Mouse (Mus musculus): ENCODE results near the gene Cdk17. TPM values are rescaled to one million over a fixed set of nuclear protein-coding genes. Genes with fewer than 3 reads are reported as not detected.

Cdk17 gene
- polyA plus RNA-seq, 1 experiment from 2014 or later = 39.7 TPM

- WGBS = 73% methylated on average over 7 of the region's 7 CpGs
- Histone ChIP-seq H3K9me3 (ENCODE audit: control insufficient read depth, low read length) (no peaks in the 10 kb centered on the region), H3K4me2 (ENCODE audit: low read depth) (no peak overlapping the region), H3K36me3 (ENCODE audit: control insufficient read depth, insufficient read depth, low read length) (peaks cover 5% of the 10 kb centered on the region), H3K27me3 (ENCODE audit: control insufficient read depth, insufficient read depth, low read length) (no peaks in the 10 kb centered on the region), H3K4me3 (ENCODE audit: low read depth, low read length) (no peak overlapping the region), H3K9ac (ENCODE audit: low read length) (no peak overlapping the region), H3K27ac (ENCODE audit: low read depth, low read length) (no peak overlapping the region), H3K4me1 (ENCODE audit: control insufficient read depth, insufficient read depth, low read length) (0 out of 2 replicates have a peak, but pooled peaks cover 3% of the 10 kb centered on the region)
- DNase-seq (ENCODE audit: low spot score) (no peak), ATAC-seq (ENCODE audit: insufficient read depth, low FRiP score, low TSS enrichment) (no peak)
These were observed 120.4 kb downstream of the Cdk17 start for GRCm38 (mm10) chr10:93281092-93281491.

DNA sequence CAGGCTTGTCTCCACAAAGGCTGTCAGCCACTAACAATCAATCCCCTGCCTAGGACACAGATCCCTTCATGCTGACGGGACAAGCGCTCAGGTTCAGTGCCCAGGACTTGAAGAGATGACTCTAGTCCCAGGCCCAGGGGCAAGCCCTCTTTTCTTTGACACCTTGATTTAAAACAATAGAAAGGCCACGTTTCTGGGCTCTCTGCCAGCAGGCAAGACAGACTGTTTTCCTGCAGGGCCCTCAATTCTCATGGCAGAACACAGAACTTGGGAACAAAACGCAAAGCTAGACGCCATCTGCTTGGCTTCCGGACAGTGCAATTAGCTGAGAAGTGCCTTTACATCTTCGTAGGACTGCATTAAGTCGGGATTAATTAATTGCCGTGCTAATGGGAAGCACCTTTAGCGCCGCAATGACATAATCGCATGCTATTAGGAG is 121.9 kb downstream of the Cdk17 start:
- Histone ChIP-seq H3K36me3 (ENCODE audit: control insufficient read depth, insufficient read depth, low read length) (peaks cover 5% of the 10 kb centered on the region), H3K4me2 (ENCODE audit: low read depth) (no peak overlapping the region), H3K9me3 (ENCODE audit: control insufficient read depth, low read length) (no peaks in the 10 kb centered on the region), H3K9ac (ENCODE audit: low read length) (no peak overlapping the region), H3K27me3 (ENCODE audit: control insufficient read depth, insufficient read depth, low read length) (no peaks in the 10 kb centered on the region), H3K4me1 (ENCODE audit: control insufficient read depth, insufficient read depth, low read length) (no peaks in the 10 kb centered on the region), H3K4me3 (ENCODE audit: low read depth, low read length) (no peak overlapping the region), H3K27ac (ENCODE audit: low read depth, low read length) (no peak overlapping the region)
- DNase-seq (ENCODE audit: low spot score) (no peak), ATAC-seq (ENCODE audit: insufficient read depth, low FRiP score, low TSS enrichment) (no peak)
- whole genome bisulfite sequencing = 64% methylated on average over 12 of the region's 12 CpGs

DNA sequence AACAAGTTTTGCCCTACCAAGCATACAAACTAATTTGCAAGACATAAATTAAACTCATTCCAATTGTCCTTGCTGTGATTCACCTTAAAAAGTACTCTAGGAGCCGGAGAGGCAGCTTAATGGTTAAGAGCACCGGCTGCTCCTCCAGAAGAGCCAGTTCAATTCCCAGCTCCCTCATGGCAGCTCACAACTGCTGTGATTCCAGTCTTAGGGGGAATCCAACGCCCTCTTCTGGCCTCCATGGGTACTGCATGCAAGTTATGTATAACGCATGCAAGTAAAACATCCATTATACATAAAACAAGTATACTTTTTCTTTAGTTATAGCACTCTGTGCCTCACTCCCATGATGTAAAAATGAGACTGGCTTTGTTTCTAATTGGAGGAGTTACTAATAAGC is 122.6 kb downstream of the Cdk17 start:
- 73% methylated on average over 4 of the region's 4 CpGs for WGBS
- peaks cover 5% of the 10 kb centered on the region for H3K36me3 ChIP-seq (ENCODE audit: control insufficient read depth, insufficient read depth, low read length)
- no peak overlapping the region for H3K27ac ChIP-seq (ENCODE audit: low read depth, low read length)
- H3K9me3 ChIP-seq (ENCODE audit: control insufficient read depth, low read length) = no peaks in the 10 kb centered on the region
- DNase-seq (ENCODE audit: low spot score) (no peak), ATAC-seq (ENCODE audit: insufficient read depth, low FRiP score, low TSS enrichment) (no peak)
- no peak overlapping the region for H3K4me2 ChIP-seq (ENCODE audit: low read depth)
- no peak overlapping the region for H3K9ac ChIP-seq (ENCODE audit: low read length)
- no peaks in the 10 kb centered on the region for H3K27me3 ChIP-seq (ENCODE audit: control insufficient read depth, insufficient read depth, low read length)
- no peak overlapping the region for H3K4me3 ChIP-seq (ENCODE audit: low read depth, low read length)
- H3K4me1 ChIP-seq (ENCODE audit: control insufficient read depth, insufficient read depth, low read length) = no peaks in the 10 kb centered on the region

- Histone ChIP-seq H3K4me3 (ENCODE audit: low read depth, low read length) (no peak overlapping the region), H3K9me3 (ENCODE audit: control insufficient read depth, low read length) (no peaks in the 10 kb centered on the region), H3K36me3 (ENCODE audit: control insufficient read depth, insufficient read depth, low read length) (peaks cover 5% of the 10 kb centered on the region), H3K4me2 (ENCODE audit: low read depth) (no peak overlapping the region), H3K27ac (ENCODE audit: low read depth, low read length) (no peak overlapping the region), H3K27me3 (ENCODE audit: control insufficient read depth, insufficient read depth, low read length) (no peaks in the 10 kb centered on the region), H3K9ac (ENCODE audit: low read length) (no peak overlapping the region), H3K4me1 (ENCODE audit: control insufficient read depth, insufficient read depth, low read length) (no peaks in the 10 kb centered on the region)
- DNase-seq (ENCODE audit: low spot score) (no peak), ATAC-seq (ENCODE audit: insufficient read depth, low FRiP score, low TSS enrichment) (no peak)
- WGBS = 84% methylated on average over 5 of the region's 5 CpGs
These were observed 124.8 kb downstream of the Cdk17 start for GRCm38 (mm10) chr10:93285489-93285888.

DNA sequence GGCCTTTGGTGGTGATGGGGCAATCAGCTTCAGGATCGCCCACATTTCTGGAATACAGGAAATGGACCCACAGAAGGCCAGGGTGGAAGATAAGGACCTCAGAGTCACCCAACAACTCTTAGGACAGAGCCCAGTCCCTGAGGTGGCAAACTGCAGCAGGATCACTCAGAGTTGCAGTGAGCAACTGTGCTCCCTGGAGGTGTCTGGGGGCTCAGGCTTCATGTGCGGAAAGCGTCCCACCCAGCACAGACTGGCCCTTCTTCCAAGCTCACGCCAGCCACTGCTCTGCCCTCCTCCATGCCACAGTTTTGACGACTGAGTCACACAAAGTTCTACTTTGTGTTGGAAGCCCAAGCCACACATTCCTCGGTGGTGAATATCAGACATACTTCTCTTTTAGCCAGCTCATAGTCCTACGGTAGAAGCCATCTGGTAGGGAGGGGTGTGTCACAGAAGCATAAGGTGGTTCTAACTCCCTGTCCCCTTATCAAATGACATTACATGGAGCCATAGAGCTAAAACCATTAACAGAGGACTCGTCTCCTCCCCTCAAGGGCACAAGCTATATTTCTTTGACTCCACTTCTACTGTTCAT is 127.0 kb downstream of the Cdk17 start:
- WGBS = 90% methylated on average over 8 of the region's 8 CpGs
- Histone ChIP-seq H3K9me3 (ENCODE audit: control insufficient read depth, low read length) (no peaks in the 10 kb centered on the region), H3K4me2 (ENCODE audit: low read depth) (no peak overlapping the region), H3K36me3 (ENCODE audit: control insufficient read depth, insufficient read depth, low read length) (peaks cover 5% of the 10 kb centered on the region), H3K4me1 (ENCODE audit: control insufficient read depth, insufficient read depth, low read length) (no peaks in the 10 kb centered on the region; the same call in 1 of the 2 replicates), H3K9ac (ENCODE audit: low read length) (no peak overlapping the region), H3K4me3 (ENCODE audit: low read depth, low read length) (no peak overlapping the region), H3K27me3 (ENCODE audit: control insufficient read depth, insufficient read depth, low read length) (no peaks in the 10 kb centered on the region), H3K27ac (ENCODE audit: low read depth, low read length) (no peak overlapping the region)
- ATAC-seq (ENCODE audit: insufficient read depth, low FRiP score, low TSS enrichment) (no peak), DNase-seq (ENCODE audit: low spot score) (no peak)

GRCm38 (mm10) chr10:93288336-93288735 is 127.7 kb downstream of the Cdk17 start:
- Histone ChIP-seq H3K4me2 (ENCODE audit: low read depth) (no peak overlapping the region), H3K27me3 (ENCODE audit: control insufficient read depth, insufficient read depth, low read length) (no peaks in the 10 kb centered on the region), H3K9ac (ENCODE audit: low read length) (no peak overlapping the region), H3K27ac (ENCODE audit: low read depth, low read length) (no peak overlapping the region), H3K9me3 (ENCODE audit: control insufficient read depth, low read length) (no peaks in the 10 kb centered on the region), H3K36me3 (ENCODE audit: control insufficient read depth, insufficient read depth, low read length) (peaks cover 5% of the 10 kb centered on the region), H3K4me1 (ENCODE audit: control insufficient read depth, insufficient read depth, low read length) (no peaks in the 10 kb centered on the region; the same call in 1 of the 2 replicates), H3K4me3 (ENCODE audit: low read depth, low read length) (no peak overlapping the region)
- WGBS = 91% methylated on average over 4 of the region's 4 CpGs
- no peak for ATAC-seq (ENCODE audit: insufficient read depth, low FRiP score, low TSS enrichment)
- no peak for DNase-seq (ENCODE audit: low spot score)

GRCm38 (mm10) chr10:93289404-93289803 is 128.7 kb downstream of the Cdk17 start:
- DNase-seq (ENCODE audit: low spot score) (no peak), ATAC-seq (ENCODE audit: insufficient read depth, low FRiP score, low TSS enrichment) (no peak)
- Histone ChIP-seq H3K27me3 (ENCODE audit: control insufficient read depth, insufficient read depth, low read length) (no peaks in the 10 kb centered on the region), H3K9me3 (ENCODE audit: control insufficient read depth, low read length) (no peaks in the 10 kb centered on the region), H3K4me1 (ENCODE audit: control insufficient read depth, insufficient read depth, low read length) (no peaks in the 10 kb centered on the region; the same call in 1 of the 2 replicates), H3K4me2 (ENCODE audit: low read depth) (no peak overlapping the region), H3K27ac (ENCODE audit: low read depth, low read length) (no peak overlapping the region), H3K4me3 (ENCODE audit: low read depth, low read length) (no peak overlapping the region), H3K36me3 (ENCODE audit: control insufficient read depth, insufficient read depth, low read length) (peaks cover under 1% of the 10 kb centered on the region; the same call in 1 of the 2 replicates), H3K9ac (ENCODE audit: low read length) (no peak overlapping the region)
- WGBS = 47% methylated on average over 6 of the region's 6 CpGs

DNA sequence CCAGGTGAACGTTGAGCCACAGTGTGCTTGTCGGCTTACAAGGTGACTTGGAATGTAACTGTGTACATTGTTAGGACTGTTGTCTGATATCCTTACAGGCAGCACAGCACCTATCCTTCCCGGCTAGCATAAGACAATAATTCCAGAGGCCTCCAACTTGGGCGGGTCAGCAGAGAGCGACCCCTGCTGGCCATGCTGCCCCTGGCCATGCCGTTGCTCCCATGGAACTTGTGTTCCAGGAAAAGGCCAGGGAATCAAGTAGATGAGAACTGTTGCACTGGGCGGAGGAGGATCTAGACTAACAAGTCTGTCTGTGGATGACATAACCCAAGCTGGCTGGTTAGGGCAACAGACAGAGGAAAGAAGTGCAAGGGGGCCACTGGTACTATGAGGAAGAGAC is 130.7 kb downstream of the Cdk17 start:
- H3K4me3 ChIP-seq (ENCODE audit: low read depth, low read length) = no peak overlapping the region
- no peak overlapping the region for H3K4me2 ChIP-seq (ENCODE audit: low read depth)
- WGBS = 34% methylated on average over 7 of the region's 7 CpGs
- H3K36me3 ChIP-seq (ENCODE audit: control insufficient read depth, insufficient read depth, low read length) = no peaks in the 10 kb centered on the region
- peak; percentile 53; the same call in 1 of the 2 replicates for ATAC-seq (ENCODE audit: insufficient read depth, low FRiP score, low TSS enrichment)
- no peak overlapping the region for H3K27ac ChIP-seq (ENCODE audit: low read depth, low read length)
- no peak overlapping the region for H3K9ac ChIP-seq (ENCODE audit: low read length)
- peak; percentile 73 for DNase-seq (ENCODE audit: low spot score)
- H3K9me3 ChIP-seq (ENCODE audit: control insufficient read depth, low read length) = no peaks in the 10 kb centered on the region
- no peaks in the 10 kb centered on the region; the same call in 1 of the 2 replicates for H3K4me1 ChIP-seq (ENCODE audit: control insufficient read depth, insufficient read depth, low read length)
- H3K27me3 ChIP-seq (ENCODE audit: control insufficient read depth, insufficient read depth, low read length) = no peaks in the 10 kb centered on the region

DNA sequence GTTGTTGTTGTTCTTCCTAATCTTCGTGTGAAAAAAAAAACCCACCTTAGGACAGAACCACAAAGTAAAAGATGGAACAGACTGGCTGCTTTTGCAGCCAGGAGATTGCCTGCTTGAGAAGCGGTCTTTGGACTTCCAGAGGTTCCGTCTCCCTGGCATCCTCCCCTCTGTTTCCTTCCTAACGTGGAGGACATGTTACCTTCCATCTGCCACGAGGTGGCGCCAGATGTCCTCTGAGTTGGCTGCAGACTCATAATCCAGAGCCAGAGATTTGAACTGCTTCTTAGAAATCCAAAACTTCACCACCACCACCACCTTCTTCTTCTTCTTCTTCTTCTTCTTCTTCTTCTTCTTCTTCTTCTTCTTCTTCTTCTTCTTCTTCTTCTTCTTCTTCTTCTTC is 131.2 kb downstream of the Cdk17 start:
- Histone ChIP-seq H3K36me3 (ENCODE audit: control insufficient read depth, insufficient read depth, low read length) (no peaks in the 10 kb centered on the region), H3K4me2 (ENCODE audit: low read depth) (no peak overlapping the region), H3K4me1 (ENCODE audit: control insufficient read depth, insufficient read depth, low read length) (no peaks in the 10 kb centered on the region; the same call in 1 of the 2 replicates), H3K9me3 (ENCODE audit: control insufficient read depth, low read length) (no peaks in the 10 kb centered on the region), H3K9ac (ENCODE audit: low read length) (no peak overlapping the region), H3K4me3 (ENCODE audit: low read depth, low read length) (no peak overlapping the region), H3K27me3 (ENCODE audit: control insufficient read depth, insufficient read depth, low read length) (no peaks in the 10 kb centered on the region), H3K27ac (ENCODE audit: low read depth, low read length) (no peak overlapping the region)
- DNase-seq (ENCODE audit: low spot score) (peak; percentile 82), ATAC-seq (ENCODE audit: insufficient read depth, low FRiP score, low TSS enrichment) (peak; percentile 61)
- WGBS = 7% methylated on average over 6 of the region's 6 CpGs
